Mouse (Mus musculus) MEL (cell line): Measurements from ENCODE around the gene Ccdc146. TPM values are rescaled to one million over a fixed set of nuclear protein-coding genes. Genes with fewer than 3 reads are reported as not detected.

Experiments
- DNase-seq: peaks from one replicate; pipeline ENCODE4 v3.0.0; 2011; ENCODE audit warnings: low read depth, low spot score
- H3K27ac ChIP-seq: 2 replicates; pipeline ENCODE4 v1.5.1; 2012; ENCODE audit warnings: low read depth, mild to moderate bottlenecking, control low read depth, low read length, moderate library complexity; ENCODE audit not compliant: control insufficient read depth
- H3K27me3 ChIP-seq, 2 experiments: fragments of 150-350 bp in 1 of 2; sonication (generic) in 1 of 2; 2 replicates each; pipeline ENCODE4 v1.6.1; 2012; ENCODE audit warnings: low read length in 2 of 2, mild to moderate bottlenecking in 2 of 2, improper control_type of control experiment in 1 of 2, moderate library complexity in 1 of 2; ENCODE audit not compliant: insufficient read depth in 2 of 2, control insufficient read depth in 1 of 2
- H3K36me3 ChIP-seq, 2 experiments: 2 replicates each; pipeline ENCODE4 v1.6.1; 2012 to 2014; ENCODE audit warnings: low read length in 2 of 2, improper control_type of control experiment in 1 of 2, inconsistent platforms in 1 of 2, mild to moderate bottlenecking in 1 of 2; ENCODE audit not compliant: insufficient read depth in 2 of 2, control insufficient read depth in 1 of 2
- H3K4me1 ChIP-seq, 2 experiments: fragments of 150-350 bp in 1 of 2; sonication (generic) in 1 of 2; 2 replicates each; pipeline ENCODE4 v1.6.1; 2012; ENCODE audit warnings: low read length in 2 of 2, improper control_type of control experiment in 1 of 2, mild to moderate bottlenecking in 1 of 2; ENCODE audit not compliant: insufficient read depth in 2 of 2, control insufficient read depth in 1 of 2
- H3K4me3 ChIP-seq, 2 experiments: fragments of 150-350 bp in 1 of 2; sonication (generic) in 1 of 2; 2 replicates each; pipeline ENCODE4 v1.5.1; 2012; ENCODE audit warnings: low read depth in 2 of 2, low read length in 2 of 2, mild to moderate bottlenecking in 2 of 2, moderate library complexity in 2 of 2, control low read depth in 1 of 2, improper control_type of control experiment in 1 of 2; ENCODE audit not compliant: control insufficient read depth in 1 of 2, insufficient read depth in 1 of 2
- H3K79me2 ChIP-seq: 2 replicates; pipeline ENCODE4 v1.6.1; 2012; ENCODE audit warnings: mild to moderate bottlenecking, low read length, moderate library complexity; ENCODE audit not compliant: control insufficient read depth, poor library complexity, insufficient read depth
- H3K9ac ChIP-seq: 2 replicates; pipeline ENCODE4 v1.6.1; 2012; ENCODE audit warnings: low read depth, mild to moderate bottlenecking, control low read depth, low read length, moderate library complexity; ENCODE audit not compliant: control insufficient read depth, poor library complexity, severe bottlenecking
- H3K9me3 ChIP-seq: fragments of 150-350 bp; sonication (generic); replicated peaks from 2 replicates; pipeline ENCODE4 v1.6.1; 2012; ENCODE audit warnings: mild to moderate bottlenecking, low read length, improper control_type of control experiment, moderate library complexity; ENCODE audit not compliant: insufficient read depth
- CHD2 ChIP-seq: IDR thresholded peaks from 2 replicates; pipeline ENCODE4 v1.6.1; 2011; ENCODE audit warnings: low read length, improper control_type of control experiment
- CTCF ChIP-seq, 3 experiments: IDR thresholded peaks in 2 of 3; conservative IDR thresholded peaks in 1 of 3; 2 replicates each; pipeline ENCODE4 v1.5.1; 2011 to 2012; ENCODE audit warnings: low read length in 3 of 3, low read depth in 2 of 3, mild to moderate bottlenecking in 2 of 3, improper control_type of control experiment in 1 of 3, inconsistent platforms in 1 of 3, mixed read lengths in 1 of 3, moderate library complexity in 1 of 3; ENCODE audit not compliant: control insufficient read depth in 1 of 3, insufficient read depth in 1 of 3, poor library complexity in 1 of 3, severe bottlenecking in 1 of 3
- E2F4 ChIP-seq: IDR thresholded peaks from 2 replicates; pipeline ENCODE4 v1.6.1; 2011; ENCODE audit warnings: low read depth, low read length, improper control_type of control experiment, borderline replicate concordance
- ELF1 ChIP-seq: IDR thresholded peaks from 2 replicates; pipeline ENCODE4 v1.6.1; 2014; ENCODE audit warnings: low read depth, mild to moderate bottlenecking, inconsistent platforms, low read length, improper control_type of control experiment, moderate library complexity
- EP300 ChIP-seq, 2 experiments: IDR thresholded peaks; 2 replicates each; pipeline ENCODE4 v1.6.1; 2011; ENCODE audit warnings: improper control_type of control experiment in 2 of 2, low read length in 2 of 2, low read depth in 1 of 2, mild to moderate bottlenecking in 1 of 2
- ETS1 ChIP-seq: IDR thresholded peaks from 2 replicates; pipeline ENCODE4 v1.6.1; 2012; ENCODE audit warnings: low read depth, mild to moderate bottlenecking, inconsistent platforms, low read length, improper control_type of control experiment, moderate library complexity
- GABPA ChIP-seq: IDR thresholded peaks from 2 replicates; pipeline ENCODE4 v1.6.1; 2012; ENCODE audit warnings: low read depth, mild to moderate bottlenecking, inconsistent platforms, low read length, improper control_type of control experiment, moderate library complexity
- HCFC1 ChIP-seq: IDR thresholded peaks from 2 replicates; pipeline ENCODE4 v1.6.1; 2012; ENCODE audit warnings: low read depth, mild to moderate bottlenecking, inconsistent platforms, low read length, improper control_type of control experiment, moderate library complexity
- JUND ChIP-seq: IDR thresholded peaks from 2 replicates; pipeline ENCODE4 v1.6.1; 2011; ENCODE audit warnings: low read depth, mild to moderate bottlenecking, improper control_type of control experiment, low read length
- MAFK ChIP-seq: IDR thresholded peaks from 2 replicates; pipeline ENCODE4 v1.6.1; 2011; ENCODE audit warnings: low read depth, mild to moderate bottlenecking, low read length, improper control_type of control experiment, borderline replicate concordance
- MAX ChIP-seq: IDR thresholded peaks from 2 replicates; pipeline ENCODE4 v1.6.1; 2011; ENCODE audit warnings: low read length, improper control_type of control experiment
- MAZ ChIP-seq: IDR thresholded peaks from 2 replicates; pipeline ENCODE4 v1.6.1; 2012; ENCODE audit warnings: low read depth, mild to moderate bottlenecking, inconsistent platforms, low read length, improper control_type of control experiment
- MXI1 ChIP-seq: IDR thresholded peaks from 2 replicates; pipeline ENCODE4 v1.6.1; 2011; ENCODE audit warnings: mild to moderate bottlenecking, low read depth, low read length, improper control_type of control experiment
- MYC ChIP-seq: IDR thresholded peaks from 2 replicates; pipeline ENCODE4 v1.6.1; 2011; ENCODE audit warnings: low read depth, mild to moderate bottlenecking, low read length, improper control_type of control experiment, moderate library complexity
- NRF1 ChIP-seq: IDR thresholded peaks from 2 replicates; pipeline ENCODE4 v1.6.1; 2014; ENCODE audit warnings: low read depth, mild to moderate bottlenecking, inconsistent platforms, low read length, improper control_type of control experiment, moderate library complexity; ENCODE audit not compliant: poor library complexity, insufficient read depth, severe bottlenecking
- SIN3A ChIP-seq: IDR thresholded peaks from 2 replicates; pipeline ENCODE4 v1.6.1; 2012; ENCODE audit warnings: low read length, improper control_type of control experiment, inconsistent platforms
- SMC3 ChIP-seq: IDR thresholded peaks from 2 replicates; pipeline ENCODE4 v1.6.1; 2011; ENCODE audit warnings: low read depth, low read length, improper control_type of control experiment
- TAL1 ChIP-seq: IDR thresholded peaks from 2 replicates; pipeline ENCODE4 v1.6.1; 2012; ENCODE audit warnings: mild to moderate bottlenecking, inconsistent platforms, low read length, moderate library complexity, mixed read lengths
- USF1 ChIP-seq: IDR thresholded peaks from 2 replicates; pipeline ENCODE4 v1.6.1; 2014; ENCODE audit warnings: low read depth, mild to moderate bottlenecking, inconsistent platforms, low read length, improper control_type of control experiment, moderate library complexity
- polyA plus RNA-seq, 2 experiments: library from polyadenylated mRNA; stranded (reverse) in 1 of 2; unstranded in 1 of 2; fragments of >175 nt in 1 of 2; fragments of >200 nt in 1 of 2; gene quantifications; 2 replicates each; pipeline versions ENCODE4 v1.2.1 to v1.2.4; 2012; ENCODE audit warnings: low replicate concordance in 2 of 2, low read depth in 1 of 2; ENCODE audit not compliant: insufficient read length in 2 of 2, insufficient read depth in 1 of 2, missing spikeins in 1 of 2
- total RNA-seq: library from RNA; depleted of rRNA; stranded (reverse); fragments of 300-350 nt; gene quantifications from 2 replicates; pipeline ENCODE4 v1.2.3, GENCODE M21; 2012

The Ccdc146 gene
- total and polyA plus RNA-seq, 3 experiments = 0.35 to 0.45 TPM; not detected in 1

- TF ChIP-seq MAFK = no peak
- no peak for TF ChIP-seq NRF1
- no peak for TF ChIP-seq CHD2
- TF ChIP-seq TAL1 = peak; percentile 38; the same call in 1 of the 2 replicates
- TF ChIP-seq JUND = no peak
- no peak for TF ChIP-seq GABPA
These were observed 92.4 kb downstream of the Ccdc146 start (continued) for GRCm38 (mm10) chr5:21332119-21332518.

- peak; percentile 88 for DNase-seq
- H3K9ac ChIP-seq = no peak overlapping the region
- H3K4me3 ChIP-seq = no peak overlapping the region
- peak overlapping the region; percentile 8; the same call in 1 of the 2 replicates for H3K27ac ChIP-seq
- H3K4me1 ChIP-seq = peaks cover 14 to 18% of the 10 kb centered on the region in 2 experiments
- no peaks in the 10 kb centered on the region for H3K27me3 ChIP-seq
- H3K79me2 ChIP-seq = no peaks in the 10 kb centered on the region
- H3K36me3 ChIP-seq = peaks cover 0 to 10% of the 10 kb centered on the region in 2 experiments; a peak in 2 of 4 replicates
- no peaks in the 10 kb centered on the region for H3K9me3 ChIP-seq
- TF ChIP-seq SIN3A (peak; percentile 68), ELF1 (0 out of 2 replicates have a peak, but pooled peaks have one; percentile 34), USF1 (peak; percentile 57; the same call in 1 of the 2 replicates), SMC3 (0 out of 2 replicates have a peak, but pooled peaks have one; percentile 16), MAX (peak; percentile 69), E2F4 (no peak), MAZ (no peak), MXI1 (peak; percentile 88), CTCF (IDR thresholded peaks at IDR 0.05 in 2 of 3, conservative IDR thresholded peaks at IDR 0.05 in 1 of 3; ENCODE audit: control insufficient read depth in 1 of 3, insufficient read depth in 1 of 3, low read depth in 2 of 3, low read length in 3 of 3, poor library complexity in 1 of 3, severe bottlenecking in 1 of 3) (no peak), EP300 (IDR thresholded peaks at IDR 0.05; ENCODE audit: low read depth in 1 of 2, low read length in 2 of 2) (peak in 1 of 2 experiments; percentile 7; a peak in 1 of 4 replicates), MYC (no peak), HCFC1 (0 out of 2 replicates have a peak, but pooled peaks have one; percentile 11), CHD2 (no peak), ETS1 (peak; percentile 95)
These were observed 92.8 kb downstream of the Ccdc146 start for GRCm38 (mm10) chr5:21331656-21332055.
